Mouse (Mus musculus) liver, embryonic 14.5 days (tissue): ENCODE measurements around the gene Slc4a2.

ENCODE experiments used
- CTCF ChIP-seq: IDR thresholded peaks from 2 replicates; pipeline ENCODE4 v1.5.1; 2016; ENCODE audit warnings: antibody characterized with exemption, low read depth, control low read depth
- EP300 ChIP-seq: IDR thresholded peaks from 2 replicates; pipeline ENCODE4 v1.6.1; 2016; ENCODE audit warnings: antibody characterized with exemption, low read depth

DNA sequence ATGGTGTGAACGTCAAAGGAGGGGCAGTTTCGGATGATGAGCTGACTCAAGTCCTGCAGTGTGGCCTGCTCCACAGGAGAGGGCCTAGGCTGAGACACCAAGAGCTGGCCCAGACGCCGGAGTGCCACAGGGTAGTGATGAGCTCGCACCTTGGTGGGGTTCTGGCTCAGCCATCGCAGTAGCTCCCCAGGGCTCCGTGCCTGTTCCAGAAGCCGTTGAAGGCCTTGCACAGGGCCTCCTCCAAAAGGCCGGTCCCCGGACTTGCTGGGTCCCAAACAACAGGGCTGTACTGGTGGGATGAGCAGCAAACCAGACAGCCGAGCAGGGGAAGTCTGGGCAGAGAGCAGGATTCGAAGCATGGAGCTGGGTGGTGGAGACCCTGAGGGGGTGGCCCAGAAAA, 20.3 kb downstream of the Slc4a2 start:
- TF ChIP-seq CTCF (no peak), EP300 (no peak)
